17 mouse cellular contexts compared by ENCODE assay signal in the genomic region with DNA sequence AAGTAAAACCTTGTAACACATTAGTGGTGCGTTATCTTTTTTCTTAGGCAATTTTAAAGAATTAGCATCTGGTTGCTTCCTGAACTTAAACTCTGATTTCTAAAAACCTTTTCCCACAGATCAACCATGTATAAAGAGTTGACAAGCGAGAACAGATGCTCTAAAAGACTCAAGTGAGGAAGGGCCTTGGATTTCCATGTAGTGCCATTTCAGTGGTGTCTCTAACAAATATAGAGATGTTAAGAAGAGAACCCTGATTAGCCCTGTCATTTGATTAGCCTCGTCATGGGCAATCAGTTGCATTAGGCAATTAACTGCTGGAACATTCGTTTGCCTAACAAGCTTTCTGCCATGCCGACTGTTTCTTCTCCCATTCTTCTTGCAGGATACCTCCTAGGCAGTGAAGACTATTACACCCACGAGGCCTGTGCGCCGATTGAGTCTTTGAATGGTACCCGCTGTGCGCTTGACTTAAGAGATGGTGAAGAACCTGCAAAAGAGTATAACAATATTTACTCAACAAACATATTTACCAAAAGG. TPM values are rescaled to one million over a fixed set of nuclear protein-coding genes. Genes with fewer than 3 reads are reported as not detected.
A peak's percentile ranks its signal among the peaks of the same experiment; 100 is the strongest.
DNase-seq lines count a peak whose midpoint lies in the region; ATAC-seq lines count a peak whose summit lies in the region.
"Had no signal": no experiment of that assay in that cellular context is flagged by ENCODE, and none has a peak within 500 bp of the region (broad histone marks: within the 10 kb centered on the region; RNA-seq: fewer than 3 reads in every experiment).

No protein-coding gene starts in this region.

- H3K27ac ChIP-seq in heart, embryonic 10.5 days, result no peak overlapping the region
- no peak overlapping the region for H3K27ac ChIP-seq in midbrain, embryonic 12.5 days (replicated peaks)
- H3K27ac ChIP-seq in midbrain, embryonic 16.5 days (ENCODE audit: low read length), result no peak overlapping the region
- H3K27ac ChIP-seq: embryonic facial prominence, embryonic 13.5 days; gastrocnemius, adult 2 months; intestine, embryonic 15.5 days; liver, embryonic 13.5 days had no signal

- H3K27me3 ChIP-seq in heart, embryonic 10.5 days (ENCODE audit: insufficient read depth, poor library complexity, severe bottlenecking), result 0 out of 2 replicates have a peak, but pooled peaks cover 4% of the 10 kb centered on the region
- H3K27me3 ChIP-seq in midbrain, embryonic 12.5 days, result no peaks in the 10 kb centered on the region
- no peaks in the 10 kb centered on the region; the same call in 1 of the 2 replicates for H3K27me3 ChIP-seq in midbrain, embryonic 16.5 days (ENCODE audit: control insufficient read depth, insufficient read depth, low read depth, low read length)
- H3K27me3 ChIP-seq: embryonic facial prominence, embryonic 13.5 days; intestine, embryonic 15.5 days; liver, embryonic 13.5 days had no signal

- 0 out of 2 replicates have a peak, but pooled peaks have one; percentile 21 for ATAC-seq in midbrain, embryonic 12.5 days (ENCODE audit: low FRiP score, low read depth)
- no peak; the same call in 1 of the 2 replicates for ATAC-seq in midbrain, embryonic 16.5 days

- DNase-seq in heart, adult 11 months, result peak; percentile 54
- DNase-seq in heart, embryonic 10.5 days (ENCODE audit: low spot score), result no peak
- peak; percentile 50 for DNase-seq in retina, postnatal 1 day
- DNase-seq in retina, embryonic 14.5 days (ENCODE audit: low spot score), result no peak
- no peak for DNase-seq in lung, postnatal 25 days (ENCODE audit: low spot score)
- DNase-seq: adrenal gland, postnatal 25 days; gastrocnemius, adult 2 months; layer of hippocampus, postnatal 36 days; liver, embryonic 13.5 days; lung, adult 2 months; right cerebral cortex, postnatal 14 days; spleen, adult 18-20 months had no signal

- H3K4me1 ChIP-seq in heart, embryonic 10.5 days, result peaks cover 7% of the 10 kb centered on the region; the same call in 1 of the 2 replicates
- 0 out of 2 replicates have a peak, but pooled peaks cover 3% of the 10 kb centered on the region for H3K4me1 ChIP-seq in midbrain, embryonic 12.5 days
- no peaks in the 10 kb centered on the region for H3K4me1 ChIP-seq in midbrain, embryonic 16.5 days (ENCODE audit: control insufficient read depth, insufficient read depth, low read length)
- H3K4me1 ChIP-seq: embryonic facial prominence, embryonic 13.5 days; intestine, embryonic 15.5 days; liver, embryonic 13.5 days had no signal

- no peaks in the 10 kb centered on the region for H3K9me3 ChIP-seq in heart, embryonic 10.5 days
- peaks cover 2% of the 10 kb centered on the region; the same call in 1 of the 2 replicates for H3K9me3 ChIP-seq in midbrain, embryonic 12.5 days
- no peaks in the 10 kb centered on the region for H3K9me3 ChIP-seq in midbrain, embryonic 16.5 days (replicated peaks; ENCODE audit: control insufficient read depth, low read length, poor library complexity, severe bottlenecking)
- H3K9me3 ChIP-seq: intestine, embryonic 15.5 days; liver, embryonic 13.5 days had no signal

- H3K9ac ChIP-seq in midbrain, embryonic 12.5 days (replicated peaks), result no peak overlapping the region
- no peak overlapping the region for H3K9ac ChIP-seq in midbrain, embryonic 16.5 days (ENCODE audit: low read depth, low read length)
- H3K9ac ChIP-seq: embryonic facial prominence, embryonic 13.5 days; intestine, embryonic 15.5 days; liver, embryonic 13.5 days had no signal

- WGBS in heart, embryonic 10.5 days, result 82% methylated on average over 10 of the region's 10 CpGs
- 86% methylated on average over 10 of the region's 10 CpGs for WGBS in midbrain, embryonic 12.5 days
- 77% methylated on average over 10 of the region's 10 CpGs for WGBS in midbrain, embryonic 16.5 days

- no peak overlapping the region for H3K4me3 ChIP-seq in heart, embryonic 10.5 days
- no peak overlapping the region for H3K4me3 ChIP-seq in midbrain, embryonic 12.5 days
- no peak overlapping the region for H3K4me3 ChIP-seq in midbrain, embryonic 16.5 days (ENCODE audit: low read depth, low read length)
- H3K4me3 ChIP-seq: embryonic facial prominence, embryonic 13.5 days; erythroblast, embryonic 14.5 days; gastrocnemius, adult 2 months; intestine, embryonic 15.5 days; liver, embryonic 13.5 days had no signal

- H3K4me2 ChIP-seq in midbrain, embryonic 12.5 days (replicated peaks), result no peak overlapping the region
- no peak overlapping the region for H3K4me2 ChIP-seq in midbrain, embryonic 16.5 days (ENCODE audit: low read length)
- H3K4me2 ChIP-seq: embryonic facial prominence, embryonic 13.5 days; intestine, embryonic 15.5 days; liver, embryonic 13.5 days had no signal

- peaks cover 5% of the 10 kb centered on the region for H3K36me3 ChIP-seq in heart, embryonic 10.5 days
- H3K36me3 ChIP-seq in midbrain, embryonic 12.5 days, result no peaks in the 10 kb centered on the region
- no peaks in the 10 kb centered on the region for H3K36me3 ChIP-seq in midbrain, embryonic 16.5 days (ENCODE audit: control insufficient read depth, insufficient read depth, low read length)
- H3K36me3 ChIP-seq: intestine, embryonic 15.5 days; liver, embryonic 13.5 days had no signal

RNA-seq across cellular contexts. Expression of gene Arsb, which starts 22.3 kb away (rescaled TPM):
- polyA plus RNA-seq in heart, embryonic 10.5 days (2016; fragmentation: Nextera tagmentation; extraction: Ambion mirVana), result 6.3 and 6.8 TPM in 2 replicates
- 9.8 and 10.3 TPM in 2 replicates for polyA plus RNA-seq in midbrain, embryonic 12.5 days (2016; fragmentation: Nextera tagmentation; extraction: Ambion mirVana)
- 10.5 and 11.8 TPM in 2 replicates for polyA plus RNA-seq in midbrain, embryonic 16.5 days (2015; fragmentation: Nextera tagmentation; extraction: Ambion mirVana)

Comparison
In these comparisons a context has a peak if more than half of its experiments do, and no peak if none do; other contexts are left out.
1. DNase-seq: peak in heart, adult 11 months (single experiment) and retina, postnatal 1 day (single experiment); none in heart, embryonic 10.5 days (single experiment), retina, embryonic 14.5 days (single experiment) and lung, postnatal 25 days (single experiment).